Mouse (Mus musculus) thymus, adult 18-20 months (tissue): ENCODE results near the gene Foxk1.

Experiments
- DNase-seq, 2 experiments: peaks; one replicate each; pipeline ENCODE4 v3.0.0; 2022; ENCODE audit warnings: mixed read lengths in 2 of 2

Foxk1 gene

GRCm38 (mm10) chr5:142448076-142448475, 46.8 kb downstream of the Foxk1 start:
- DNase-seq, result peak; percentile 72 to 77

- no peak for DNase-seq
Measured at GRCm38 (mm10) chr5:142448623-142449022, 47.3 kb downstream of the Foxk1 start.

GRCm38 (mm10) chr5:142450846-142451245, 49.5 kb downstream of the Foxk1 start:
- no peak for DNase-seq

- no peak for DNase-seq
Measured at GRCm38 (mm10) chr5:142451759-142452158, 50.5 kb downstream of the Foxk1 start.

- DNase-seq, result no peak
Measured at GRCm38 (mm10) chr5:142453742-142454141, 52.4 kb downstream of the Foxk1 start.

- no peak for DNase-seq
Measured at GRCm38 (mm10) chr5:142456318-142456717, 55.0 kb downstream of the Foxk1 start.

GRCm38 (mm10) chr5:142457345-142457744, 56.0 kb downstream of the Foxk1 start:
- no peak for DNase-seq

GRCm38 (mm10) chr5:142458791-142459557, 57.7 kb downstream of the Foxk1 start:
- DNase-seq, result no peak

- DNase-seq, result no peak
Measured at GRCm38 (mm10) chr5:142459834-142460233, 58.5 kb downstream of the Foxk1 start.

GRCm38 (mm10) chr5:142461942-142462640, 60.8 kb downstream of the Foxk1 start:
- DNase-seq, result no peak

GRCm38 (mm10) chr5:142462641-142462948, 61.3 kb downstream of the Foxk1 start:
- DNase-seq, result no peak

GRCm38 (mm10) chr5:142463011-142463410, 61.7 kb downstream of the Foxk1 start:
- DNase-seq, result no peak

- peak; percentile 93 to 94 for DNase-seq
Measured at GRCm38 (mm10) chr5:142463461-142464454, 62.5 kb downstream of the Foxk1 start, which contains the start of gene Ap5z1. Gene Ap5z1 (plus strand): TSS chr5:142463944.

GRCm38 (mm10) chr5:142468375-142468774, 67.1 kb downstream of the Foxk1 start:
- DNase-seq, result no peak

- no peak for DNase-seq
Measured at GRCm38 (mm10) chr5:142469796-142470195, 68.5 kb downstream of the Foxk1 start.

- DNase-seq, result no peak
Measured at GRCm38 (mm10) chr5:142473696-142474095, 72.4 kb downstream of the Foxk1 start.

- DNase-seq, result no peak
Measured at GRCm38 (mm10) chr5:142475669-142476068, 74.4 kb downstream of the Foxk1 start.

- no peak for DNase-seq
Measured at GRCm38 (mm10) chr5:142477346-142477745, 76.0 kb downstream of the Foxk1 start.

GRCm38 (mm10) chr5:142477866-142478615, 76.7 kb downstream of the Foxk1 start:
- DNase-seq, result no peak

GRCm38 (mm10) chr5:142478829-142479435, 77.6 kb downstream of the Foxk1 start:
- peak in 1 of 2 experiments; percentile 31 for DNase-seq

- no peak for DNase-seq
Measured at GRCm38 (mm10) chr5:142482512-142482911, 81.2 kb downstream of the Foxk1 start.

GRCm38 (mm10) chr5:142483581-142483980, 82.3 kb downstream of the Foxk1 start:
- DNase-seq, result no peak
